Comparison of ENCODE assay signal across 16 mouse cellular contexts in genomic region chr2:50111169-50111568, GRCm38 (mm10). TPM values are rescaled to one million over a fixed set of nuclear protein-coding genes. Genes with fewer than 3 reads are reported as not detected.
"Had no signal": no experiment of that assay in that cellular context is flagged by ENCODE, and none has a peak within 500 bp of the region (broad histone marks: within the 10 kb centered on the region; RNA-seq: fewer than 3 reads in every experiment).

No protein-coding gene starts in this region.

- H3K4me3 ChIP-seq: intestine, embryonic 15.5 days; layer of hippocampus, adult 2 months; limb, embryonic 12.5 days; liver, embryonic 13.5 days; lung, embryonic 15.5 days; megakaryocyte, embryonic 14.5 days; midbrain, embryonic 12.5 days had no signal

- H3K27me3 ChIP-seq: intestine, embryonic 15.5 days; limb, embryonic 12.5 days; liver, embryonic 13.5 days; lung, embryonic 15.5 days; midbrain, embryonic 12.5 days had no signal

- H3K9ac ChIP-seq: intestine, embryonic 15.5 days; limb, embryonic 12.5 days; liver, embryonic 13.5 days; liver, postnatal 0 days; lung, embryonic 15.5 days; midbrain, embryonic 12.5 days had no signal

- H3K9me3 ChIP-seq: intestine, embryonic 15.5 days; limb, embryonic 12.5 days; liver, embryonic 13.5 days; lung, embryonic 15.5 days; megakaryocyte, embryonic 14.5 days; midbrain, embryonic 12.5 days had no signal

- H3K4me2 ChIP-seq: intestine, embryonic 15.5 days; limb, embryonic 12.5 days; liver, embryonic 13.5 days; midbrain, embryonic 12.5 days had no signal

- ATAC-seq: intestine, embryonic 15.5 days; liver, postnatal 0 days had no signal

- H3K27ac ChIP-seq: intestine, embryonic 15.5 days; limb, embryonic 12.5 days; liver, embryonic 13.5 days; macrophage; midbrain, embryonic 12.5 days had no signal

- H3K36me3 ChIP-seq: intestine, embryonic 15.5 days; limb, embryonic 12.5 days; liver, embryonic 13.5 days; lung, embryonic 15.5 days; midbrain, embryonic 12.5 days had no signal

- H3K4me1 ChIP-seq: limb, embryonic 12.5 days; liver, embryonic 13.5 days had no signal

- DNase-seq: kidney, adult 18-20 months; kidney, postnatal 4 days; liver; liver, embryonic 13.5 days; liver, postnatal 0 days; lung, postnatal 14 days; thymus, postnatal 36 days had no signal

RNA-seq across cellular contexts. Expression of gene Lypd6, which starts 44.9 kb away (rescaled TPM):
- total RNA-seq: monocyte, adult 5-6 weeks; neutrophil, adult 5-6 weeks had no signal
- polyA plus RNA-seq: macrophage had no signal
